Mouse (Mus musculus) gastrocnemius, postnatal 14 days (tissue): ENCODE data around the gene Fam222b. TPM values are rescaled to one million over a fixed set of nuclear protein-coding genes. Genes with fewer than 3 reads are reported as not detected.
"Not testable (repeated sequence)": the region's sequence is repeated elsewhere in the genome, so short reads cannot be mapped to it uniquely, and the experiment has no call there.

Experiments
- DNase-seq: peaks from one replicate; pipeline ENCODE4 v3.0.0; 2021; ENCODE audit warnings: mixed read lengths
- intact Hi-C: fragments of 180-260 bp; cut with DNase I; formaldehyde crosslinking; loops from one replicate; pipeline ENCODE4 v1.15.1; 2025; ENCODE audit warnings: low total_unique reads
- total RNA-seq, 2 experiments: library from RNA; stranded (reverse); gene quantifications; 2 replicates each; pipeline ENCODE4 v1.2.3; 2021

Fam222b gene
- total RNA-seq, 2 experiments from 2014 or later, result 6.5 to 7.4 TPM

GRCm38 (mm10) chr11:78123782-78124181, 29.3 kb downstream of the Fam222b start:
- no peak for DNase-seq
- intact Hi-C loops, result no loop called here

GRCm38 (mm10) chr11:78125691-78126090, 31.2 kb downstream of the Fam222b start:
- intact Hi-C loops, result no loop called here
- DNase-seq, result no peak

GRCm38 (mm10) chr11:78126739-78127138, 32.3 kb downstream of the Fam222b start:
- no peak for DNase-seq
- intact Hi-C loops, result no loop called here

GRCm38 (mm10) chr11:78129458-78129857, 35.0 kb downstream of the Fam222b start:
- intact Hi-C loops, result no loop called here
- no peak for DNase-seq

GRCm38 (mm10) chr11:78133915-78134314, 39.5 kb downstream of the Fam222b start:
- intact Hi-C loops, result no loop called here
- DNase-seq, result no peak

- no peak for DNase-seq
- intact Hi-C loops, result no loop called here
Measured at GRCm38 (mm10) chr11:78134344-78134743, 39.9 kb downstream of the Fam222b start.

GRCm38 (mm10) chr11:78135314-78135713, 40.9 kb downstream of the Fam222b start:
- DNase-seq, intact Hi-C loops: not testable (repeated sequence)

- DNase-seq, result no peak
- intact Hi-C loops, result no loop called here
Measured at GRCm38 (mm10) chr11:78136132-78136531, 41.7 kb downstream of the Fam222b start.

- intact Hi-C loops, result no loop called here
Measured at GRCm38 (mm10) chr11:78137584-78137983, 43.1 kb downstream of the Fam222b start.

GRCm38 (mm10) chr11:78138023-78138422, 43.6 kb downstream of the Fam222b start:
- DNase-seq, result no peak
- intact Hi-C loops, result no loop called here

More at GRCm38 (mm10) chr11:78137584-78137983, 43.1 kb downstream of the Fam222b start:
- DNase-seq, result no peak

- intact Hi-C loops, result no loop called here
- DNase-seq, result no peak
Measured at GRCm38 (mm10) chr11:78140665-78141064, 46.2 kb downstream of the Fam222b start.

GRCm38 (mm10) chr11:78143520-78143919, 49.1 kb downstream of the Fam222b start:
- intact Hi-C loops, result no loop called here
- DNase-seq, result no peak

- intact Hi-C loops, result no loop called here
Measured at GRCm38 (mm10) chr11:78146168-78146567, 51.7 kb downstream of the Fam222b start.

GRCm38 (mm10) chr11:78146707-78147543, 52.5 kb downstream of the Fam222b start:
- intact Hi-C loops, result no loop called here
- no peak for DNase-seq

More at GRCm38 (mm10) chr11:78146168-78146567, 51.7 kb downstream of the Fam222b start:
- DNase-seq, result no peak

GRCm38 (mm10) chr11:78151161-78151560, 56.7 kb downstream of the Fam222b start:
- DNase-seq, result no peak
- intact Hi-C loops, result no loop called here

GRCm38 (mm10) chr11:78152299-78153231, 58.1 kb downstream of the Fam222b start:
- intact Hi-C loops, result no loop called here
- DNase-seq, result peak; percentile 73

GRCm38 (mm10) chr11:78153778-78154177, 59.3 kb downstream of the Fam222b start:
- DNase-seq, result peak; percentile 16
- intact Hi-C loops, result no loop called here

GRCm38 (mm10) chr11:78155674-78156073, 61.2 kb downstream of the Fam222b start:
- DNase-seq, result no peak
- intact Hi-C loops, result loop anchor here (5.0 kb wide), 1 partner anchor 98 kb away; no protein-coding TSS in a partner anchor

- DNase-seq, result no peak
- intact Hi-C loops, result loop anchor here (5.0 kb wide), 1 partner anchor 99 kb away; no protein-coding TSS in a partner anchor
Measured at GRCm38 (mm10) chr11:78156156-78156699, 61.8 kb downstream of the Fam222b start.

GRCm38 (mm10) chr11:78159096-78159495, 64.6 kb downstream of the Fam222b start:
- intact Hi-C loops, result loop anchor here (5.0 kb wide), 1 partner anchor 102 kb away; no protein-coding TSS in a partner anchor
- DNase-seq, result peak; percentile 68
